Mouse (Mus musculus) spleen, postnatal 14 days (tissue): ENCODE measurements around the gene Mbtps2.

Experiments
- DNase-seq, 2 experiments: peaks; one replicate each; pipeline ENCODE4 v3.0.0; 2021 to 2022; ENCODE audit warnings: low spot score in 2 of 2

Mbtps2 gene

DNA sequence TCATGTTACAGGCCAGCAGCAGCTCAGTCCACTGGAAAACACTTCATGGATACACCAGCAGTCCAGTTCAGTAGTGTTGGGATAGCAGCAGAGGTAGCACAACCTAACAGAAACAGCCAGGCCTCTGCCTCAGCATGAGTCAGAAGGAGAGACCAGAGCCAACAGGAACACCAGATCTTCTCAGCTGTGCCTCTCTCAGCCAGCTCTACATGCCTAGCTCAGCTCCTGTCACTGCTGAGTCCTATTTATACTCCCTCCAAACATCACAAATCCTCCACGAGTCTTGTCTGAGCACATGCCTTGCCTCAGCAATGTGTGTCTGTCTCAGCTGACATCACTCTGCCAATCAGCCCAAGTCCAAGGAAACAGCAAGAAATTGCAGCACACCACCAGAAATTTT is 94.0 kb downstream of the Mbtps2 start:
- no peak for DNase-seq

DNA sequence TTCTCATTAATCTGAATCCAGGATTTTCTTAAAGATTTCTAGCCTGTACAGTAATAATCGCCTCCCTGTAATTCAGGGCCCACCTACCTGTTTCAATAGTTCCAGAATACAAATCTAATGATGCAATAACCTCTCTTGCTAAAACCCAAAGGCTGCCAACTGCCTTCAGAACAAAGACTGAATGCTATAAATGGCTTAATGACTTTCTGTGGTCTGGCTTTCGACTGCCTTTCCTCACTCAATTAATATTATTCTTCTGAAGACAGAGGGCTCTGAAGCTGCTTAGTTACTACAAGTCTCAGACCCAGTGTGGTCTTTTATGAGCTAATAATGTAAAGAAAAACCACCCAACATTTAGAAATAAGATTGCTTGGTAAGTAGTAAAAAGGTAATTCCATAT is 96.6 kb downstream of the Mbtps2 start:
- DNase-seq: no peak

DNA sequence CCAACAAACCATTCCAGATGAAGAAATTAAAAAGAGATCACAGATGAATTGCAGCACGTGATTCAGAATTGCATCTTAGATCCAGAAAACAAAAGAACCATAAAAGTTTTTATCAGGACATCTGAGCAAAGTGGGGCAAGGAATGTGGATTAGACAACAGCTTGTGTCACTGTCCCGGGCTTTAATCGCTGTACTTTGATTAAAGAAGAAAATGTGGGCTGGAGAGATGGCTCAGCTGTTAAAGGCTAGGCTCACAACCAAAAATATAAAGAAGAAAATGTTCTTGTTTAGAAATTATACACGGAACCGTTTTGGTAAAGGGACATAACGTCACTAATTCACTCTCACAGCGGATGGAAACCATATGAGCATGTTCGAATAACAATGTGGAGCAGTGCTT is 98.5 kb downstream of the Mbtps2 start:
- DNase-seq: no peak

DNA sequence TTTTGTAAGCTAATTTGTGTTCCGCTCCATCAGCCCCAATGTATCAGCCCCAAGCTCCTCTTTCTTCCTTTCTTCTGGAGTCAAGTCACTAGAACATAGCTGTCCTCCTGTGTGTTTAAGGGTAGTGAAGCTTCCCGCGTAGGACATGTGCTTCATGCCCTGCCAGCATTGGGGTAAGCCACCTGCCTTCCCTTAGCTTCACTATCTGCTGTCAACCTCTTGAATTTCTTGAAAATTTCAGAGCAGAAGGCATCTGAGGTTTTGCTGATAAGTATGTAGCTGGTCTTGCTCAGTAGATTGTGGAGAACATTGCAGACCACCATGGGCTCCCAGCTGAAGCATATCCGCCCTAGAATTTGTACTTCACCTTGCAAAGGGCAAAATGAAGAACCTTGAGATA is 105.4 kb downstream of the Mbtps2 start:
- DNase-seq: no peak

DNA sequence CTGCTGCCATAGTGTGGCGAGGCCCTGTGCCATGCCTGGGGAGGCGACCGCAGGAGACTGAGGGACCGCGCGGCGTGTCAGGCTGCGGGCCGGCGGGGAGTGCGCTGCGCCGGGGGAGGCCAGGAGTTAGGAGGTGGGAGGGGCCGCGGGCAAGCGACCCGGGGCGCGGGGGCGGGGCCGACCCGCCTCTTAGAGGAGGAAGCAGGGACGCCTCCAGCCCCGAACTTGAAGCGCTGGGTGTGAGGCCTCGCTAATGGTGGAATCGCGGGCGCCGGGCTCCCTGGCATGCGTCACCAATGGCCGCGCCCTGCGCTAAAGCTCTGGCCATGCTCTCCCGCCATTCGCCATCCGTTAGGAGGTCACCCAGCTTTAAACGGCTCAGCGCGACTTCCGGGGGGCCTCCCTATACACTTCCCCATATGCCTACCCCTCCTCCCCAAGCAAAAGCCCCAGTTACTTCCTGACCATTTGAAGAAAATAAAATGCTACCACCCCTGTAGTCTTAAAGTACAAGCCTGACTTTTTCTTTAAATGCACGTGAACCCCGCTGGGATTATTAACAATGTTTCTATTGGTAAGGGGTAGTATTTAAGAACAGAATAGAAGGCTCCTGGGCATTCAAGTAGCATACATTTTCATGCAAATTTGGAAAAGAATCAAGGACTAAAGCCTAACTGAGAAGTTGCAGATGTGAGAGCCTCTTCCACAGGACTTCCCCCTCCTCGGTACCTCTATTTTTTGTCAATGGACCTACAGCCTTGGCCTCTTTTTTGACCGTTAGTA is 106.4 kb downstream of the Mbtps2 start, which contains the start of gene Sms:
Sms (minus strand) TSS at position 344 of the 783 bp plus-strand sequence.
- peak; percentile 26 to 37 for DNase-seq

DNA sequence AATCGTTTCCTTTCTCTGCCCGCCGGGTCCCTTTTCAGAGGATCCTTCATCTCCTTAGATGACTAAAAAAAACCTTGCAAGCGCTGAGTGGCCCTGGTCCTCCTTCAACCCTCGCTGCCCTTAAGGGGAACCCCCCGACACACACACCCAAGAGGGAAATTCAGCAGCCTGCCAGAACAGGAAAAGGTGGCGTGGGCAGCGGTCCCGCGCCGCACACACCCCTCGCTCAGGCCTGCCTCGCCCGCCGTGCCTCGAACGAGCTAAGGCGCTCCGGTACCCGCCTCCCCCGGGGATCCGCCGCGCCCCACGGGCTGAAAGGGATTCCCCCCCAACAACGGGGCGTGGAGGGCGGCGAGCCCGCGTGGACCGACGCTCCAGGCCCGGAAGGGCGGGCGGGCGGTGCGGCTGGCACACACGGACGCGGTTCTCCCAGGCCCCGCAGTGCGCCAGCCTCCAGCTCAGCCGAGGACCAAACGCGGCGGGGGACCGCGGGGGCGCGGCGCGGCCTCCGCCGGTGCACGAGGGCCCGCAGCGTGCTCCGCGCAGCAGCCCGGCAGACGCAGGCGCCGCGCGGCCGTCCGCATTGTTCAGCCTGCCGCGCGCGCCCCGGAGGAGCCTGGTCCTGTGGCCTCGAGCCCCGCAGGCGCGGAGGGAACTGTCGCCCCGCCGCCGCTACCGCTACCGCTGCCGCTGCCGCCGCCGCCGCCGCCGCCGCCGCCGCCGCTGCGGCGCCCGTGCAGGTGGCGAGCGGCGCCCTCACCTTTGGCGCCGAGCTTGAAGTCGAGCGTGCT is 107.2 kb downstream of the Mbtps2 start:
- peak; percentile 7 to 19 for DNase-seq

DNA sequence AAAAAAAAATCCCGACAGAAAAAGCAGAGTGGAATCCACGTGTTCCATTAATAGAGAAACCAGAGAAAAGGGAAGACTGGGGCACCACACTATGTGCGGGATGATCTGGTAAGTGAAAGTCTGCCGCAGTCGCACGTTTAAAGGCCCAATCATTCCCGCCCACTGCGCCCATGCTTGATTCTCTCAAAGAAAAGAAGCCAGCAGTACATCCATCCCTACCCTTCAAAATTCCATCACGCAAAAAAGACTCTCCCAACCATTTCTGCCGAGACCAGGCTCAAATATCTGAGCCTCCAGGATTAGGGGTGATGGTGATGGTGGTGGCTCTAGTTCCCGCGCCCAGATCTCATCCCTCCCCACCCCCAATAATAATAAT is 107.8 kb downstream of the Mbtps2 start:
- DNase-seq: no peak

DNA sequence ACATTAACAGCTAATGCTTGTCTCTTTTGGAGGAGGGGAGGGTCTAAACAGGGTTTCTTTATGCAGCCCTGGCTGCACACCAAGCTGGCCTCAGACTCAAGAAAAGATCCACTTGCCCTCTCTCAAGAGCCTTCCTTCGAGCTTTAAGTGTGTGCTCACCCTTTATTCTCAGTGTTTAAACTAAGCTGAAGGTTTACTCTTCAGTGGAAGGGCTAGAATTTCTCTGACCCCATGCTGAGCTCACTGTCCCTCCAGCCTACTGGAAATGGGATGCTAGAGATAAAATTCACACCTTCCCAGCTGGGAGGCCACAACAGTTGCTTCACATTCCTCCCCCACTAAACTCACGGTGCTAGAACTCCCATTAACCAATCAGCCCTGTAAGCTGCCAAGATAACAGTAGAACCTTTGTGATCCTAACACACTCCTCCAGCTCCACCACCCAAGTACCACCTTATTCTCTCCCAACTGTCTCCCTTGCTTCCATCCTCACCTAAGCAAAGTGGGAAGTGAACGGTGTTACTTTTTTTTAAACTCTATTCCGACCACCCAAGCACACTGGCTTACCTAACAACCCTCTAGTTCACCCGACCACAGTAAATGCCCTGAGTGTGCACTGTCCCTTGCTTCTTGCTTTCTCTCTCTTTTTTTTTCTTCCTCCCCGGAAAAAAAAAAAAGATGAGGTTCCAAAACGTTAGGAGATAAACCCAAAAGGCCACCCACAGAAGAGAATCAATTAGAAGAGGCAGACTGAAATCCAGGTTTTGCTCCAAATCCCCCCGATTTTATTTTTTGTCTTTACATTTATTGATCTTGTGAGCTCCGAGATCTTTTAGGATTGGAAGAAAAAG is 108.4 kb downstream of the Mbtps2 start:
- DNase-seq: no peak

DNA sequence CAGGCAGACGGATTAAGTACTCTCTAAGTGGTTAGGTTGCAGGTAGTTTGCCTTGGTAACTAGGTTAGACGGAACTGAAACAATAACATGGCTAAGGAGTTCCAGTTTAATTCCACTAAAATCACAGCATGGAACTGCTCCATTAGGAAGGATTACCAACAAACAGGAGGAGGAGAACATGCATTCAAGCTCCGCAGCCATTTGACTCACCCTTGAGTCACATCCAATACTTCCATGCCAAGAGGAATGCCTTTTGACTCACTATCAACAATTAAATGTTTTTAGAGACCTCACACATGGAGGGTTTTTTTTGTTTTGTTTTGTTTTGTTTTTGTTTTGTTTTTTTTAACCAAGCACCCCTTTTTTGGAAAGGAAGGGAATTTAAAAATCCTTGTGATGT is 109.7 kb downstream of the Mbtps2 start:
- no peak for DNase-seq

DNA sequence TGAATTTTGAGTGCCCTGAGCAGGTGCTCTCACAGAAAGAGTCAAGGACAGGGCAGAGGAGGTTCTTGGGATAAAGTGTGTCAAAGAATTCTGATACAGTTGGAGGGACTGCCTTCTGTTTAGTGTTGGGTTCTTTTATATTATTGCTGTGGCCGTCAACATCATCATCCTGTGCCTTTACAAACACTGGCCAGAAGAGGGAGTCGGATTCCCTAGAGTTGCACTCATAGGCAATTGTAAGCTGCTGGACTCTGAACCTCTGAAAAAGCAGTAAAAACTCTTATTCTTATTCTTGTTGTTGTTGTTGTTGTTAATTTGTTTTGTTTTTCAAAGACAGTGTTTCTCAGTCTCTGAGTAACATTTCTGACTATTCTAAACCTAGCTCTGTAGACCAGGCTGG is 111.8 kb downstream of the Mbtps2 start:
- peak in 1 of 2 experiments; percentile 1 for DNase-seq
